Mouse (Mus musculus) neural tube, embryonic 13.5 days (tissue): ENCODE results near the gene Olfr690. TPM values are rescaled to one million over a fixed set of nuclear protein-coding genes. Genes with fewer than 3 reads are reported as not detected.
"Not testable (repeated sequence)": the region's sequence is repeated elsewhere in the genome, so short reads cannot be mapped to it uniquely, and the experiment has no call there.

ENCODE experiments used
- ATAC-seq: fragments of 200-750 bp; cut with Nextera tagmentation; 2 replicates; pipeline ENCODE4 v1.8.0; 2017; ENCODE audit warnings: low read depth, mild to moderate bottlenecking, moderate TSS enrichment, moderate library complexity
- H3K27ac ChIP-seq: fragments of 300-500 bp; sonication (generic); replicated peaks from 2 replicates; pipeline ENCODE4 v1.5.1; 2015; ENCODE audit warnings: moderate library complexity, mild to moderate bottlenecking, inconsistent platforms
- H3K27me3 ChIP-seq: fragments of 300-500 bp; sonication (generic); 2 replicates; pipeline ENCODE4 v1.6.1; 2015; ENCODE audit warnings: mild to moderate bottlenecking, inconsistent platforms
- H3K36me3 ChIP-seq: fragments of 300-500 bp; sonication (generic); 2 replicates; pipeline ENCODE4 v1.6.1; 2015; ENCODE audit warnings: mild to moderate bottlenecking, inconsistent platforms
- H3K4me1 ChIP-seq: fragments of 300-500 bp; sonication (generic); replicated peaks from 2 replicates; pipeline ENCODE4 v1.6.1; 2015; ENCODE audit warnings: inconsistent platforms
- H3K4me2 ChIP-seq: fragments of 300-500 bp; sonication (generic); 2 replicates; pipeline ENCODE4 v1.6.1; 2015; ENCODE audit warnings: inconsistent platforms, mild to moderate bottlenecking, moderate library complexity
- H3K4me3 ChIP-seq: fragments of 300-500 bp; sonication (generic); 2 replicates; pipeline ENCODE4 v1.5.1; 2015; ENCODE audit warnings: mild to moderate bottlenecking, inconsistent platforms
- H3K9ac ChIP-seq: fragments of 300-500 bp; sonication (generic); 2 replicates; pipeline ENCODE4 v1.6.1; 2015; ENCODE audit warnings: moderate library complexity, mild to moderate bottlenecking, inconsistent platforms
- H3K9me3 ChIP-seq: fragments of 300-500 bp; sonication (generic); 2 replicates; pipeline ENCODE4 v1.6.1; 2016; ENCODE audit warnings: inconsistent platforms
- WGBS: fragments of 180-500 bp; shearing (Covaris S2); methylation state at CpG from one replicate; pipeline ENCODE4 v1.1.7; 2015; 5-methylcytosine and 5-hydroxymethylcytosine counted together
- polyA plus RNA-seq: library from polyadenylated mRNA; unstranded; fragments of >200 nt; fragmentation: Nextera tagmentation; extraction: Ambion mirVana; gene quantifications from 2 replicates; pipeline ENCODE4 v1.2.1, GENCODE M21; 2015

Olfr690 gene
- not detected in 2 replicates for polyA plus RNA-seq

GRCm38 (mm10) chr7:105334004-105334403 lies at the start of gene Olfr690:
TSS of gene Olfr690 (minus strand) at chr7:105334104.
- no peaks in the 10 kb centered on the region for H3K4me1 ChIP-seq
- no peaks in the 10 kb centered on the region for H3K36me3 ChIP-seq
- no peaks in the 10 kb centered on the region for H3K27me3 ChIP-seq
- no peak within 1 kb of the TSS for H3K4me3 ChIP-seq
- H3K27ac ChIP-seq = no peak within 1 kb of the TSS
- no peak for ATAC-seq
- H3K9ac ChIP-seq = no peak within 1 kb of the TSS
- WGBS = 86% methylated on average over 1 of the region's 1 CpGs
- H3K4me2 ChIP-seq = no peak within 1 kb of the TSS
- H3K9me3 ChIP-seq = no peaks in the 10 kb centered on the region

- no peak overlapping the region for H3K4me2 ChIP-seq
- no peak overlapping the region for H3K4me3 ChIP-seq
- no peaks in the 10 kb centered on the region for H3K4me1 ChIP-seq
- H3K36me3 ChIP-seq = peaks cover 86% of the 10 kb centered on the region
- ATAC-seq = no peak
- 95% methylated on average over 3 of the region's 3 CpGs for WGBS
- no peak overlapping the region for H3K27ac ChIP-seq
- H3K27me3 ChIP-seq = no peaks in the 10 kb centered on the region
- no peaks in the 10 kb centered on the region for H3K9me3 ChIP-seq
- H3K9ac ChIP-seq = no peak overlapping the region
Observed at GRCm38 (mm10) chr7:105380329-105380728, 46.4 kb upstream of the Olfr690 start.

- no peak within 1 kb of the TSS for H3K4me2 ChIP-seq
- H3K27ac ChIP-seq = no peak within 1 kb of the TSS
Observed at GRCm38 (mm10) chr7:105374866-105375265, 41.0 kb upstream of the Olfr690 start, which contains the start of gene Gm5901. TSS of gene Gm5901 (plus strand) at chr7:105375038.

GRCm38 (mm10) chr7:105373976-105374375 lies 40.1 kb upstream of the Olfr690 start:
- Histone ChIP-seq H3K27me3 (no peaks in the 10 kb centered on the region), H3K9me3 (no peaks in the 10 kb centered on the region), H3K27ac (no peak overlapping the region), H3K4me2 (no peak overlapping the region), H3K4me3 (no peak overlapping the region), H3K4me1 (no peaks in the 10 kb centered on the region), H3K36me3 (peaks cover 58% of the 10 kb centered on the region), H3K9ac (no peak overlapping the region)
- ATAC-seq = no peak
- 96% methylated on average over 3 of the region's 3 CpGs for WGBS

More at GRCm38 (mm10) chr7:105374866-105375265, 41.0 kb upstream of the Olfr690 start, which contains the start of gene Gm5901:
- H3K4me3 ChIP-seq = no peak within 1 kb of the TSS
- WGBS = 95% methylated on average over 1 of the region's 1 CpGs
- no peaks in the 10 kb centered on the region for H3K4me1 ChIP-seq
- no peak for ATAC-seq
- no peaks in the 10 kb centered on the region for H3K27me3 ChIP-seq
- H3K9ac ChIP-seq = no peak within 1 kb of the TSS
- peaks cover 67% of the 10 kb centered on the region for H3K36me3 ChIP-seq
- H3K9me3 ChIP-seq = no peaks in the 10 kb centered on the region

GRCm38 (mm10) chr7:105373509-105373908 lies 39.6 kb upstream of the Olfr690 start:
- ATAC-seq = no peak
- H3K4me1 ChIP-seq = no peaks in the 10 kb centered on the region
- H3K36me3 ChIP-seq = peaks cover 53% of the 10 kb centered on the region
- no peaks in the 10 kb centered on the region for H3K27me3 ChIP-seq
- H3K9me3 ChIP-seq = no peaks in the 10 kb centered on the region
- 91% methylated on average over 4 of the region's 4 CpGs for WGBS
- H3K9ac ChIP-seq = no peak overlapping the region
- no peak overlapping the region for H3K4me2 ChIP-seq
- no peak overlapping the region for H3K27ac ChIP-seq
- H3K4me3 ChIP-seq = no peak overlapping the region

DNA sequence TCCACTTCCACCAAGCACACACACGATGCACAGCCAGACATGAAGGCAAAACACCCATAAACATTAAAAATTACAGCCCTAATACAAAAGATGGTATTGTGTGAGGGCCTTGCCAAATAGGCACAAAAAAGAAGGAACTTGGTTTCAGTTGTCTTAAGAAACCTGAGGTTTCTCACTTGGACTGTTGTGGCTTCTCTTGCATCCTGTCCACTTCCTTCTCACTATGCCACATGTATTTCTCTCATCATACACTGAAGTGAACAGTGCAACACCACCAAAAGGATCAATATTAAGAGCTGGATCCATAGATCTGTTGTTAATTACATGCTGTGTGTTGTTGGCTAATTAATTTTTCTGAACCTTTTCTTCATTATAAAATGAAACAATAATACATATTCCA lies 39.0 kb upstream of the Olfr690 start:
- no peaks in the 10 kb centered on the region for H3K27me3 ChIP-seq
- H3K9ac ChIP-seq = no peak overlapping the region
- no peak overlapping the region for H3K4me3 ChIP-seq
- H3K9me3 ChIP-seq = no peaks in the 10 kb centered on the region
- peaks cover 47% of the 10 kb centered on the region for H3K36me3 ChIP-seq
- no peak overlapping the region for H3K27ac ChIP-seq
- H3K4me1 ChIP-seq = no peaks in the 10 kb centered on the region
- no peak overlapping the region for H3K4me2 ChIP-seq
- no peak for ATAC-seq
- WGBS = 88% methylated on average over 1 of the region's 1 CpGs

DNA sequence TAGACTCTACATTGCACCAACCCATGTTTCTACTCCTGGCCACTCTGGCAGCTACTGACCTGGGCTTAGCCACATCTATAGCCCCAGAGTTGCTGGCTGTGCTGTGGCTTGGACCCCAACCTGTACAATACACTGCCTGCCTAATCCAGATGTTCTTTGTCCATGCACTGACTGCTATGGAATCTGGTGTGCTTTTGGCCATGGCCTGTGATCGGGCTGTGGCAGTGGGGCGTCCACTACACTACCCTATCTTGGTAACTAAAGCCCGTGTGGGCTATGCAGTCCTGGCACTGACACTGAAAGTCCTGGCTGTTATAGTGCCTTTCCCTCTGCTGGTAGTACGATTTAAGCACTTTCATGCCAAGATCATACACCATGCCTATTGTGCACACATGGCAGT lies 34.6 kb upstream of the Olfr690 start:
- H3K27ac ChIP-seq = no peak overlapping the region
- H3K9me3 ChIP-seq = no peaks in the 10 kb centered on the region
- H3K9ac ChIP-seq = no peak overlapping the region
- 93% methylated on average over 4 of the region's 4 CpGs for WGBS
- H3K4me1 ChIP-seq = no peaks in the 10 kb centered on the region
- peaks cover 17% of the 10 kb centered on the region for H3K36me3 ChIP-seq
- no peak for ATAC-seq
- H3K27me3 ChIP-seq = no peaks in the 10 kb centered on the region
- no peak overlapping the region for H3K4me2 ChIP-seq
- no peak overlapping the region for H3K4me3 ChIP-seq

- H3K27ac ChIP-seq = no peak within 1 kb of the TSS
- H3K4me2 ChIP-seq = no peak within 1 kb of the TSS
- no peak within 1 kb of the TSS for H3K9ac ChIP-seq
- H3K4me3 ChIP-seq = no peak within 1 kb of the TSS
- no peaks in the 10 kb centered on the region for H3K9me3 ChIP-seq
- H3K27me3 ChIP-seq = no peaks in the 10 kb centered on the region
- 97% methylated on average over 1 of the region's 1 CpGs for WGBS
- no peak for ATAC-seq
- no peaks in the 10 kb centered on the region for H3K4me1 ChIP-seq
- peaks cover 11% of the 10 kb centered on the region for H3K36me3 ChIP-seq
Observed at GRCm38 (mm10) chr7:105367930-105368329, 34.0 kb upstream of the Olfr690 start, which contains the start of gene Olfr692. TSS of gene Olfr692 (plus strand) at chr7:105368230.

- H3K4me1 ChIP-seq = no peaks in the 10 kb centered on the region
- no peak overlapping the region for H3K27ac ChIP-seq
- H3K27me3 ChIP-seq = no peaks in the 10 kb centered on the region
- H3K4me2 ChIP-seq = no peak overlapping the region
- WGBS = 80% methylated on average over 5 of the region's 5 CpGs
- no peak overlapping the region for H3K4me3 ChIP-seq
- no peak overlapping the region for H3K9ac ChIP-seq
- peaks cover 8% of the 10 kb centered on the region for H3K36me3 ChIP-seq
- ATAC-seq = no peak
- no peaks in the 10 kb centered on the region for H3K9me3 ChIP-seq
Observed at GRCm38 (mm10) chr7:105367268-105367667, 33.4 kb upstream of the Olfr690 start.

DNA sequence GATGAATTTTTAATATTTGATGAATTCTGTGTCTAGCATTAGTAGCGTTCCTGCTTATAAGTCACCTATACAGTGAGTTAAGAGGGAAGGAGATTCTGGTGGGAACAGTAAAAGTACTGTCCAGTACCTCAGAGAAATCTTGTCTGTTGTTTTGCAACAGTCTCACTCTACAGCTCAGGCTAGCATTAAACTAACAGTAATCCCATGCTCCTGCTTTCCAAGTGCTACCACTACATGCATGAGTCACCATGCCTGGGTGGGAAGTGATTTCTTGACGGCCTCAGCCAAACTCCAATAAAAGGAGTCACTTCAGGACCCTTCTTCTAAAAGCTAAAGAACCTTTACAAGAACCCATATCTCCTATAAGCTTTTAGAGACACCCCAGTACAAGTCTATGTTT lies 27.8 kb upstream of the Olfr690 start:
- Histone ChIP-seq H3K9ac (no peak overlapping the region), H3K4me3 (no peak overlapping the region), H3K9me3 (no peaks in the 10 kb centered on the region), H3K4me2 (no peak overlapping the region), H3K27me3 (no peaks in the 10 kb centered on the region), H3K36me3 (no peaks in the 10 kb centered on the region), H3K27ac (no peak overlapping the region), H3K4me1 (no peaks in the 10 kb centered on the region)
- no peak for ATAC-seq
- WGBS = 93% methylated on average over 2 of the region's 2 CpGs

DNA sequence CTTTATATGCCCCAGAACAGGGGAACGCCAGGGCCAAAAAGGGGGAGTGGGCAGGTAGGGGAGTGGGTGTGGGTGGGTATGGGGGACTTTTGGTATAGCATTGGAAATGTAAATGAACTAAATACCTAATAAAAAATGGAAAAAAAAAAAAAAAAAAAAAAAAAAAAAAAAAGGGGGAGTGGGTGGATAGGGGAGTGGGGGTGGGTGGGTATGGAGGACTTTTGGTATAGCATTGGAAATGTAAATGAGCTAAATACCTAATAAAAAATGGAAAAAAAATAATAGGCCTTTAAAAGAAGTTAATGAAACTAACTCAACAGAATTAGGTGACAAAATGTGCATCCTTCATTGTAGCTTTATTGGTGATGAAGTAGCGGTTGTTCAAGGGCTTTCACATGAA lies 22.6 kb upstream of the Olfr690 start:
- not testable (repeated sequence) for H3K9ac ChIP-seq, H3K36me3 ChIP-seq, H3K27me3 ChIP-seq, H3K9me3 ChIP-seq, H3K4me3 ChIP-seq, H3K4me2 ChIP-seq, H3K27ac ChIP-seq, H3K4me1 ChIP-seq
- ATAC-seq = peak; percentile 96
- 91% methylated on average over 1 of the region's 2 CpGs for WGBS

DNA sequence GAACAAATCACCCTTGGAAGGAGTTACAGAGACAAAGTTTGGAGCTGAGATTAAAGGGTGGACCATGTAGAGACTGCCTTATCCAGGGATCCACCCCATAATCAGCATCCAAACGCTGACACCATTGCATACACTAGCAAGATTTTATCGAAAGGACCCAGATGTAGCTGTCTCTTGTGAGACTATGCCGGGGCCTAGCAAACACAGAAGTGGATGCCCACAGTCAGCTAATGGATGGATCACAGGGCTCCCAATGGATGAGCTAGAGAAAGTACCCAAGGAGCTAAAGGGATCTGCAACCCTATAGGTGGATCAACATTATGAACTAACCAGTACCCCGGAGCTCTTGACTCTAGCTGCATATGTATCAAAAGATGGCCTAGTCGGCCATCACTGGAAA lies 22.2 kb upstream of the Olfr690 start:
- not testable (repeated sequence) for H3K4me2 ChIP-seq, H3K9ac ChIP-seq, H3K4me3 ChIP-seq, H3K27me3 ChIP-seq, H3K4me1 ChIP-seq, H3K36me3 ChIP-seq, H3K9me3 ChIP-seq, H3K27ac ChIP-seq
- peak; percentile 72 for ATAC-seq
- no CpG with 5 or more reads among the region's 5 CpGs for WGBS

DNA sequence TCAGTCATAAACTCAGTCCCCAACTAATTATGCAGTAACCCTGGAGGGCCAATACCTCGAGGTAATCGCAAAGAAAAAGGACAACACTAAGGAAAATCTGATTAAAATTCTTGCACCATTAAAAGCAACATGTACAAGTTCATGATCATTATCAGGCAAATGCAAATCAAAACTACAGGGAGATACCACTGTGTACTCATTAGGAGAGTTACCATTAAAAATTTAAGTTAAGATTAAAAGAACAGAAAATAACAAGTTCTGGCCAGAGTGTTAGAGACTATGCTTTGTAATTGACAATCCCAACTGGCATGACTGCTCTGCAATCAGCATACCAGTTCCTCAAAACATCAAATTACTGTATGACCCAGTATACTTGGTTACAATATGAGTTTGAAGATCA lies 8.8 kb upstream of the Olfr690 start:
- Histone ChIP-seq H3K4me2 (no peak overlapping the region), H3K4me1 (no peaks in the 10 kb centered on the region), H3K4me3 (no peak overlapping the region), H3K9me3 (no peaks in the 10 kb centered on the region), H3K27me3 (no peaks in the 10 kb centered on the region), H3K9ac (no peak overlapping the region), H3K36me3 (no peaks in the 10 kb centered on the region), H3K27ac (no peak overlapping the region)
- ATAC-seq = no peak
- WGBS = 86% methylated on average over 2 of the region's 2 CpGs
